Mouse (Mus musculus) lung, postnatal 14 days (tissue): ENCODE measurements around the gene Rin1.
A peak's percentile ranks its signal among the peaks of the same experiment; 100 is the strongest.

Experiments
- DNase-seq: peaks from one replicate; pipeline ENCODE4 v3.0.0; 2021

Gene Rin1

GRCm38 (mm10) chr19:5095887-5096474 is 45.7 kb downstream of the Rin1 start:
- DNase-seq, result no peak

- DNase-seq, result no peak
Observed at GRCm38 (mm10) chr19:5097521-5098362, 47.5 kb downstream of the Rin1 start.

GRCm38 (mm10) chr19:5098363-5099143 is 48.3 kb downstream of the Rin1 start, which contains the start of gene Cnih2:
Gene Cnih2 (minus strand): TSS chr19:5098521.
- DNase-seq, result peak; percentile 56

GRCm38 (mm10) chr19:5106074-5106473 is 55.8 kb downstream of the Rin1 start:
- DNase-seq, result peak; percentile 27
